Mouse (Mus musculus) gastrocnemius, adult 2 months (tissue): Measurements from ENCODE around the gene Cyp4f40. TPM values are rescaled to one million over a fixed set of nuclear protein-coding genes. Genes with fewer than 3 reads are reported as not detected.
"Not testable (repeated sequence)": the region's sequence is repeated elsewhere in the genome, so short reads cannot be mapped to it uniquely, and the experiment has no call there.

Source experiments
- DNase-seq: peaks from one replicate; pipeline ENCODE4 v3.0.0; 2022
- H3K27ac ChIP-seq: fragments of 200-600 bp; 2 replicates; pipeline ENCODE4 v1.8.1; 2022; ENCODE audit warnings: mild to moderate bottlenecking
- H3K4me3 ChIP-seq: fragments of 200-600 bp; 2 replicates; pipeline ENCODE4 v1.8.1; 2022; ENCODE audit warnings: mild to moderate bottlenecking, moderate library complexity
- CTCF ChIP-seq: fragments of 200-600 bp; IDR thresholded peaks from 2 replicates; pipeline ENCODE4 v1.8.1; 2022; ENCODE audit warnings: antibody characterized with exemption, mild to moderate bottlenecking, moderate library complexity
- intact Hi-C: fragments of 180-260 bp; cut with DNase I; formaldehyde crosslinking; loops from one replicate; pipeline ENCODE4 v1.15.1; 2025
- long read RNA-seq, 2 experiments: library from polyadenylated mRNA; stranded (forward); transcript quantifications; one replicate each; pipeline ENCODE4 v2.0.0; 2021
- total RNA-seq, 2 experiments: library from RNA; stranded (reverse); gene quantifications; 2 replicates each; pipeline ENCODE4 v1.2.3; 2021

Gene Cyp4f40
- not detected for total RNA-seq
- long read RNA-seq, experiment 1 = 0 reads
- long read RNA-seq, experiment 2 = 0 reads

DNA sequence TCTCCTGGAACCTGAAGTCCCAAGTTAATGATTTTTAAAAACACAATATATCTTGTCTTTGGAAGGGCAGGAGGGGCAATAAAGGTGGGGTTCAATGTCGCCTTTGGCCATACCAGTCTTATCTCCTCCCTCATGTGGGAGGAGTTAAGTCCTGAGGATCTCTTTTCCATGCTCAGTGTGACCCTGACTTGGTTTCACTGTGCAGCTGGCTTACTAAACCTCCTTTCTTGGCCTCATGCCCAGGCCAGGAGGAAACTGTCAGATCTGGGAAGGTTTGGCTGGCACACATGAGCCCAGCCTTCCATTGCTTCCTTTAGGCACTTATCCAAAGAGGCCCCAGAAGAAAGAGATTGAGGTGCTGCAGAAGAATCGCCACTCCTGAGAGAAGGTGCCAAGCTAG is at the start of gene Cyp4f40:
Cyp4f40 (plus strand) TSS at position 189 of the 400 bp plus-strand sequence.
- intact Hi-C loops = no loop called here
- no peak within 1 kb of the TSS for H3K4me3 ChIP-seq
- no peak within 1 kb of the TSS for H3K27ac ChIP-seq
- no peak for TF ChIP-seq CTCF
- no peak for DNase-seq

DNA sequence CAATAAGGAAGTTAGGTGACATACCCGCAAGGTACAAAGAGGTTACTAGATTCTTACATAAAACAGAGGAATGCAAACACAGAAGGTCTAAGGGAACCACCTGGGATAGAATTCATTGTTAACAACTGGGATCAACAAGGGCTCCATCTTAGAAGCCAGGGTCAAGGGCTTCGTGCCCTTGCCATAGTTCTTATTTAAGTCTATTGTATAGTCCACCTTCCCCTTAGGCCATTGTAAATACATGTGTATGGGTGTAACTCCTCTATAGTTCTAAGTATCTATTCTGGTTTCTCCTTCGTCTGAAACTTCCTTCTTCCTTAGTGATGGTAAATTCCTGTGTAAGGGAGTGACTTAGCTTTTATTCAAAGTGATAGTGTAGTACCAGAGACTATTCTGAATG is 48.5 kb upstream of the Cyp4f40 start:
- H3K4me3 ChIP-seq, H3K27ac ChIP-seq, DNase-seq, intact Hi-C loops: not testable (repeated sequence)

DNA sequence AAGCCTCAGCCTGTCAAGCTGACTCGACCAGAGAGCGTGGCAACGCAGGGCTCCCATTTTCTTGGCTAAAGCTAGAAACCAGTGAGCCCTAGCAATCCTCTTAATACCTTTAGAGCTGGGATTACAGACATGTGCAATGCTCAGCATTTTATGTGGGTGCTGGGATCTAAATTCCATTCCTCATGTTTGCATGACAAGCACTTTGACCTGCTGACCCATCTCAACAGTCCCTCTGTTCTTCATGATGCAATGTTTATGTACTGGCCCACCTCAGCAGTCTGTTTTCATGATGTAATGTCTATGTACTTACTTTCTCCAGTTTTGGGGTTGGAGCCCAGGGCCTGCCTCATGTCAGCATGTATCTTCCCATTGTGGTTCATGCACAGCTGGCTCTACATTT is 47.8 kb upstream of the Cyp4f40 start:
- intact Hi-C loops = no loop called here
- DNase-seq = no peak
- H3K27ac ChIP-seq = no peak overlapping the region
- no peak overlapping the region for H3K4me3 ChIP-seq
- TF ChIP-seq CTCF = no peak

DNA sequence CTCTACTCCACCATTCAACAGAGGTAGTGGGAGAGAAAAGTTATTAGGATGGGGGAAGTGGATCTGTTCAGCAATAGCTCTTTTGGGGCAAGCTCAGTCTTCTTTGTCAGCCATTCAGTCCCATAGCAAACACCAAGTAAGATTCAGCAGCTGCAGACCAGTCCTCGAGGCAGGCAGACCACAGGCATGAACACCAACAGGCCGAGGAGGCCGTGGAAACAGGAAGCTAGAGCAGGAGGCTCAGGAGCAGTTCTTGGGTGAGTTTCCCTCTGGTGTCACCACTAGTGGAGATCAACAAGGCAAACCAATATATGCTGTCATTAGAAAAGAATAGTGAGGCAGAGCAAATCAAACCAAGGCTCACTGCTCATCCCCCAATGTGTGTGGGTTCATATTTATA is 46.3 kb upstream of the Cyp4f40 start:
- no peak for DNase-seq
- H3K4me3 ChIP-seq = no peak overlapping the region
- no peak overlapping the region for H3K27ac ChIP-seq
- intact Hi-C loops = no loop called here
- no peak for TF ChIP-seq CTCF

DNA sequence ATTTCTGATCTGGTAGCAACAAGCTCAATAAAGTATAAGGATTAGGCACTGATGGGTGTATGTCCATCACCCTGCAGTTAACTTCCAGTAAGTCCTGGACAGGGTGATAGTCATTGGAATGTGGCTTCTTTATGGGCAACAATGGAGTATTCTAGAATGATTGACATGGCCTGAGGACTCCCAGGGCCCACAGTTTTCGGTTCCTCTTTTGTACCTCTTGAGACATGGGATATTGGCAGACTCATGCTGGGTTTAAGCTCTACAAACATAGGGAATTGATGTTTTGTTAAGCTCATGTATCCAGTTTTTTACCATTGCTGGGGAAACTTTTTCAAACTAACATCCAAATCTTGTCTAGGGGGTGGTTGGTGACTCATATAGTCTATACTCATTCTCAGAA is 41.4 kb upstream of the Cyp4f40 start:
- intact Hi-C loops = no loop called here
- Histone ChIP-seq H3K27ac (no peak overlapping the region), H3K4me3 (no peak overlapping the region)
- DNase-seq = no peak
- no peak for TF ChIP-seq CTCF

DNA sequence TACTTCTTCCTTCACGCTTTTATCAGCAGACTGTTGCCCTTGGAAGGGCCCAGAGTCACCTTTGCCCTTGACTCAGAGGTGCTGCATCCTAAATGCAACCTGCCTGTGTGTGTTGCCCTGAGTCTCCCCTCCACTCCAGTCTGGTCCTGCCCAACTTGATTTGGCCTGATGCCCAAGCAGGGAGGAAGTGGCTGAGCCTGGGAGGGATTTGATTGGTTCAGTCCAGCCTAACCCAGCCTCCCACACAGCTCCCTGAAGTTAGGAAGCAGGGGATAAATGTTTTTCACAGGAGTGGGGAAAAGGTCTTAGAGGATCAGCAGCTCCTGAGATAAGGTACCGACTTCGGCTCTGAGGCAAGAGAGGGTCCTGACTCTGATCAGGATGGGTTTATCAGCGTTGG is 37.7 kb upstream of the Cyp4f40 start, which contains the start of gene Cyp4f37:
Cyp4f37 (plus strand) TSS at position 292 of the 400 bp plus-strand sequence.
- H3K4me3 ChIP-seq, DNase-seq, H3K27ac ChIP-seq, intact Hi-C loops: not testable (repeated sequence)

DNA sequence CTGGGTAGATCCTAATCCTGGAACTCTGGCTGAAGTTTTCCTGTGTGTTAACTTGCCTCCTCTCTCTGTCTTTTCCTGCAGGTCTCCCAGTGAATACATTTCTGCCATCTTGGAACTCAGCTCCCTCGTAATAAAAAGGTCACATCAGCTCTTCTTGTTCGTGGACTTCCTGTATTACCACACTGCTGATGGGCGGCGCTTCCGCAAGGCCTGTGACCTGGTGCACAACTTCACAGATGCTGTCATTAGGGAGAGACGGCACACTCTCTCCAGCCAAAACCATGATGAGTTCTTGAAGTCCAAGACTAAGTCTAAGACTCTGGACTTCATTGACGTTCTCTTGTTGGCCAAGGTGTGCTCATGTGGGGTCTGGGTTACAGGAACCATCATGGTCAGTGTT is 29.0 kb upstream of the Cyp4f40 start:
- not testable (repeated sequence) for H3K4me3 ChIP-seq, H3K27ac ChIP-seq, DNase-seq
- intact Hi-C loops = loop anchor here (10.0 kb wide), 1 partner anchor 85 kb away; no protein-coding TSS in a partner anchor

DNA sequence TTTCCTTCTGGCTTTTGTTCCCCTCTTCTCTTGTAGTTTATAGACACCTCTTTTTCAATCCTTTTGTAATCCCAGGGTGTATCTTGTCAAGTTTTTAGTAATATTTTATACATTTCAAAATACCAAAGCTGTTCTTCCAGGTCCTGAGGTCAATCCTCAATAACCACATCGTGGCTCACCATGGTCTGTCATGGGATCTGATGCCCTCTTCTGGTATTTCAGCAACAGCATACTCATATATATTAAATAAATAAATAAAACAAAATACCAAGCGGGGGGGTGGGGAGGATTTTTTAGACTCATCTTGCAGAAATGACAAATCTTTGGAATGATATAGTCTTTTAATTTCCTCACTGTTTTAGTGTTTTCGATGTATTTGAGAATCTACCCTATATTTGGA is 26.8 kb upstream of the Cyp4f40 start:
- no peak overlapping the region for H3K4me3 ChIP-seq
- no peak overlapping the region for H3K27ac ChIP-seq
- intact Hi-C loops = loop anchor here (10.0 kb wide), 1 partner anchor 87 kb away; no protein-coding TSS in a partner anchor
- no peak for TF ChIP-seq CTCF
- no peak for DNase-seq

DNA sequence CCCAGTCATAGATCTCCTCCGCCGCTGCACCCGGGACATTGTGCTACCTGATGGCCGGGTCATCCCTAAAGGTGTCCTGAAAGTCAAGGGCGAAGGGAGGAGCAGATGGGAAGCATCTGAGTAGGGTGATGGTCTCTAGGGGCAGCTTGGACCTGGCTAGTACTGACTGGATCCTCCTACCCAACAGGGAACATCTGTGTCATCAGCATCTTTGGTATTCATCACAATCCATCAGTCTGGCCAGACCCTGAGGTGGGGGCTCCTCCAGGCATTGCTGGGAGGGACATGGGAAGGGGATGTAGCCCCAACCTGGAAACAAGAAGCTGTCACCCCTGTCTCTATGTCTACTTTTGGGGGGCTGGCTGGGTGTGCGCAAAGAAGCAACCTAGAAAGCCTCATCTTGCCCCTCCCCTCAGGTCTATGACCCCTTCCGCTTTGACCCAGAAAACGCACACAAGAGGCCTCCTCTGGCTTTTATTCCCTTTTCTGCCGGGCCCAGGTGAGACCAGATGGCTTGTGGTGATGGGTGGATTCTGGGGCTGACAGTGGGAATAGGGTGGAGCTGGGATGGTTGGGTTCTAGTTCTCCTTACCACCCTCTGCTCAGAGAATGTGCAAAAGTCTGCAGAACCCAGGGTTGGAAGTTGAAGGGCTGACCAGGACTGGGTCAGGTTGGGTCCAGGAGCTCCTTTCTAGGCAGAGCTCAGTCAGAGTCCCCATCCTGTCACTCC is 24.3 kb upstream of the Cyp4f40 start:
- not testable (repeated sequence) for DNase-seq, H3K27ac ChIP-seq
- H3K4me3 ChIP-seq = peak overlapping the region; percentile 54
- intact Hi-C loops = loop anchor here (10.0 kb wide), 1 partner anchor 90 kb away; no protein-coding TSS in a partner anchor

DNA sequence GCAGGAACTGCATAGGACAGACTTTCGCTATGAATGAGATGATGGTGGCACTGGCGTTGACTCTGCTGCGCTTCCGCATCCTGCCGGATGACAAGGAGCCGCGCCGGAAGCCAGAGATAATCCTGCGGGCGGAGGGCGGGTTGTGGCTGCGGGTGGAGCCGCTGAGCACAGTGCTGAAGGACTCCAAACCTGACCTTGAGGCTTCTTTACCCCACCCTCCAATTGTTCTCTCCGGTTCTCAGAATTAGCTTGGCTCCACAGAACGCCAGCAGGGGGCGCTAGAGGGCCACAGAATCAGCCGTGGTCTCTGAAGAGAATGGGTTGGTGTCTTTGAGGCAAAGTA is 23.8 kb upstream of the Cyp4f40 start:
- DNase-seq = peak; percentile 76
- peak overlapping the region; percentile 54 for H3K4me3 ChIP-seq
- no peak overlapping the region for H3K27ac ChIP-seq
- intact Hi-C loops = loop anchor here (5.0 to 10.0 kb wide), 2 partner anchors 90 to 317 kb away; no protein-coding TSS in a partner anchor
- TF ChIP-seq CTCF = peak; percentile 90

DNA sequence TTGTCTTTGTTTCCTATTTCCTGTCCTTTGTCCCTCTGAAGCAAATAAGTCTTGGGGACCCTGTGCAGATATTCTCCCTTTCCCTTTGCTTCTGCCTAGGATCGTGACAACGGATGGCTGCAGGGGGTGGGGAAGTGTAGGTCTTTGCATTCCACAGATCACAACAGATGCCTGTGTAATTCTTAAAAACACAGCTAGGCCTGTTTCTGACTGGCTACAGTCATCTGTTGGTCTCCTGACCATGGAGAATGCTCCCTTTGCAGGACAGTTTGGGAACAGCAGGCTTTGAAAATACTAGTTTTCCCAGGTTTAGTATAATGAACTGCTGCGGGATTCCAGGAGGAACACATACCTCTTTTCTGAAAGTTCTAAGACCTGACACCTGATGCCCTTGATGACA is 22.4 kb upstream of the Cyp4f40 start:
- intact Hi-C loops = loop anchor here (5.0 to 10.0 kb wide), 2 partner anchors 92 to 316 kb away; no protein-coding TSS in a partner anchor
- TF ChIP-seq CTCF = no peak
- DNase-seq = no peak
- no peak overlapping the region for H3K4me3 ChIP-seq
- no peak overlapping the region for H3K27ac ChIP-seq

DNA sequence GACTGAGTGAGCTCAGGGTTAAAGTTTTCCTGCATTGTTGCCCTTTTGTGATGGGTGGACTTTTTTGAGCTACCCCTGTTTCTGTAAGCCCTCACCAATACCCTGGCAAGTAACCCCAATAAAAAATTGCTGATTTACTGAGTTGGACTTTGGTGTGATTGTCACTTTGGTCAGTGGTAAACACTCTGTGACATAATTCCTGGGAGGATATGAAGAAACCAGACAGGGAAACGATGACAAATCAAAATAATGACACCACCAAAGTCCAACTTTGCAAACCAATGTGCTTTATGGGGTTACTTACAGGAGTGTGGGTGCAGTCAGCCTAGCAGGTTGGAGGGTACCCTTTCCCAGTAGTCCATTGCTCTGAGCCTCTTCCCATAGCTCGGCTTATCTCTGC is 21.5 kb upstream of the Cyp4f40 start:
- no peak for DNase-seq
- TF ChIP-seq CTCF = no peak
- intact Hi-C loops = loop anchor here (5.0 to 10.0 kb wide), 2 partner anchors 92 to 315 kb away; no protein-coding TSS in a partner anchor

DNA sequence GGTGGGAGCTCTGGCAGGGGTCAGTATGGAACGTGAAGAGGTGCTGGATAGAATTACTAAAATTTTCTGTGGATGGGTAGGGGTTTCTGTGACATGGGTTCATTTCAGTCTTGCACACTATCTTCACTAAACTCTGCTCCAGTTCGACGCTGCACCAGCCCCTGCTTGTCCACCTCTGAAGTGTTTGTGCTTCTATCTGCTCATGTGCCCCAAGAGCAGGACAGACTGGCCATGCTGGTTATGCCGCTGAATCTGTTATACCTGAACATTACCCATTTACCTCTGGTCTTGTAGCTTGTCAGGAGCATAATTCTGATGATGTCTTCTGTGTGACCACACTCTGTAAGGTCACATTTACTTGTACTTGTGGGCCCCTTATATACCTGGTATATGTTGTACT is 12.1 kb upstream of the Cyp4f40 start:
- no peak overlapping the region for H3K4me3 ChIP-seq
- no peak for TF ChIP-seq CTCF
- H3K27ac ChIP-seq = no peak overlapping the region
- intact Hi-C loops = no loop called here
- no peak for DNase-seq

More for the DNA sequence above, 21.5 kb upstream of the Cyp4f40 start:
- Histone ChIP-seq H3K4me3 (no peak overlapping the region), H3K27ac (no peak overlapping the region)

DNA sequence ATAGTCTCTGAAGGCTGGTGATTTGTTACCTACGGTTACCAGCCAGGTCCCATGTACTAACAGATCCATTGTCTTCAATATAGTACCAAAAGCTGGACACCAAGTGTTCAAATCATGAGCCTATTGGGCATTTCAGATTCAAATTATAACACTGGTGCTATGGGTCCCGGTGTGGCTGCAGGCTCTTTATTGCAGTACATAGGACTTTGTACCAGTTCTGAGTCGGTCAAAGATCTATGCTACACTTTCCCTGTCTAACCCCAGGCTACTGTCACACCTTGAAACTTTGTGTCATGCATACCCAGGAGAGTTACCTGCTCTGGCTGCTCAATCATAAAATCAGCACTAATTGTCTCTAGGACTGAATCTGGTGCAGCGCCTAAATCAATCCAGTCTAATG is 4.8 kb upstream of the Cyp4f40 start:
- H3K27ac ChIP-seq = no peak overlapping the region
- intact Hi-C loops = no loop called here
- no peak overlapping the region for H3K4me3 ChIP-seq
- no peak for TF ChIP-seq CTCF
- DNase-seq = no peak
